Mouse (Mus musculus) 416B (cell line): ENCODE measurements at regions not wholly inside any gene's neighbourhood (a gene's known extent, or its start where the extent isn't known, plus 50 kb on each side); places are given as distances from the start of the nearest gene placed in this dataset.

Experiments
- DNase-seq: peaks from one replicate; pipeline ENCODE4 v3.0.0; 2011; ENCODE audit warnings: low read depth

DNA sequence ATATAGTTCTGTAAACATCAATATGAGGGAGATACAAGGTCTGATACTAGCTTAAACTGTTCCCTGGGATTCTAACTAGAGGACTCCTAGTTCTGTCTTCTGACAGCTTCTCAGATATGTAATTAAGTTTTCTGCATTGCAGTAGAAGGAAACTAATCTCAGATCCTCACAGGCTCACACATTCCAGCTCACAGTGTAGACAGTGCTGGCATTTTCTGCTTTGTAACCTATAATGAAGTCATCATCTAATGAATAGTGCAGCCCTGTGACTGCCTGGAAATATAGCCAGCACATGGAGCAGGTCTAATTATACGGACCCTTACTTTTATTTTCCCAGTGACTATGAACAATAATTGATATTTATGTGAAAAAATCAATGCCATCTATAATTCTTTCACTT lies 331.2 kb upstream of the Celf2 start:
- DNase-seq: no peak

DNA sequence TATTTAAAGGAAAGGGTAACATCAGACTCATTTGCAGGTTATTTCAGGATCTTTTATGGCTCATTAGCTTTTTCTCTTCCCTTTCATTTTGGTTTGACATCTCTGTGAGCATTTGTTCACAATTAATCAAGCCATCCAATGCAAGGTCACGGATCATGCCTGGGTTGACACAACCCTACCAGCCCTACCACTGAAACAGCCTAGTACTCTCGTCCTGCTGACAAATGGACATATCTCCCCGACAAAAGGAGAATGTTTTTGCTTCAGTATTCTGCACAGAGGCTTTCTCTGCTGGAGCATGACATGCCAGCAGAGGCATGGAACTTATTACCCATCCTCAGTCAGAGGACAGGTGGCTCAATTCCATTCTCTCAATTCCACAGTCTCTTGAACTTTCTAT lies 328.5 kb upstream of the Celf2 start:
- no peak for DNase-seq

GRCm38 (mm10) chr2:7831239-7831638 lies 321.9 kb upstream of the Celf2 start:
- DNase-seq: no peak

DNA sequence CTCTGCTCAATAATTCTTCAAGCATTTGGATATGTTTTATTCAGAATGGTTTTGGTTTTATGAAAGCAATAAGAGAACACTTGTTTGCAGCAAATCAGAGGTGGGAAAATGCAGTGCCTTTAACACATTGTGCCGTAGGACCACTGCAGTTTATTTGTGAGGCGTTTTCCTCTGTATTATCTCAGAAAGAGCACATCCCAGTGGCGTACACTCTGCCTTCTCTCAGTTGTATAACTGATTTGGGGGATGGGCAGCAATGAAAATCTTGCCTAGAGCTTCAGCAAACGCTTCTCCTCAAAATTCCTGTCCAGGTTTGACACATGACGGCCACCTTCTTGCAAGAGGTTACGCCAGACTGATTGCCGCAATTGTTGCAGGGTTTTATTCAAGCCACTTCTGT lies 316.9 kb upstream of the Celf2 start:
- no peak for DNase-seq

- DNase-seq: peak; percentile 8
Measured at GRCm38 (mm10) chr2:7796415-7796814, 287.1 kb upstream of the Celf2 start.

DNA sequence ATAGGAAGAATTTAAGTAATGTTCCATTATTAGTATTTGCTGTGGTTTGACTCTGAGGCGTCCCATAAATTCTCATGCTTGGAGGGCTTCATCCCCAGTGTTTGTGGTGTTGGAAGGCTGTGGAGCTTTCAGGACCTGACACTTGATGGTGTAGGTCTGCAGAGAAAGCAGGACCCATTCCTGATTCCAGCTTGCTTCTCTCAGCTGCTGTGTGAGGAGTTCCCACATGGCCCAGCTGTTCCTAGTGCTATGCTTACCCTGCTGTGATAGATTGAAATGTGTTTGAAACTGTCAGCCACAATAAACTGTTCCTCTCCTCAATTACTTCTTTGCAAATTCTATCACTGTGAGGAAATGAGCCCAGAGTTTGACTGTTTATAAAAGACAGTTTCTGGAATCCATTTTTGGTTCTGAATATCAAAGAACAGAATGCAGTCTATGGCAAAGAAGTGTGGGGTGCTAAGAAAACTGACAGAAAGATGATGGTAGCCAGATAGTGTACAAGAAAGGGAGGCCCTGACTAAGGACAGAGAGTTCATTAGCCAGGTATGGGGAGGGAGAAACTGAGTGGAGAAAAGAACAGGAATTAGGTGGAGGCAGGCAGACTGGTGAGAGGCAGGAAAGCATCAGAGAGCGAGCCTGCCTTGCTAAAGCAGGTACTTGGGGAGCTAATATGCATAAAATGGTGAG lies 283.2 kb upstream of the Celf2 start:
- DNase-seq: no peak

GRCm38 (mm10) chr2:7778610-7779009 lies 269.2 kb upstream of the Celf2 start:
- DNase-seq: no peak

DNA sequence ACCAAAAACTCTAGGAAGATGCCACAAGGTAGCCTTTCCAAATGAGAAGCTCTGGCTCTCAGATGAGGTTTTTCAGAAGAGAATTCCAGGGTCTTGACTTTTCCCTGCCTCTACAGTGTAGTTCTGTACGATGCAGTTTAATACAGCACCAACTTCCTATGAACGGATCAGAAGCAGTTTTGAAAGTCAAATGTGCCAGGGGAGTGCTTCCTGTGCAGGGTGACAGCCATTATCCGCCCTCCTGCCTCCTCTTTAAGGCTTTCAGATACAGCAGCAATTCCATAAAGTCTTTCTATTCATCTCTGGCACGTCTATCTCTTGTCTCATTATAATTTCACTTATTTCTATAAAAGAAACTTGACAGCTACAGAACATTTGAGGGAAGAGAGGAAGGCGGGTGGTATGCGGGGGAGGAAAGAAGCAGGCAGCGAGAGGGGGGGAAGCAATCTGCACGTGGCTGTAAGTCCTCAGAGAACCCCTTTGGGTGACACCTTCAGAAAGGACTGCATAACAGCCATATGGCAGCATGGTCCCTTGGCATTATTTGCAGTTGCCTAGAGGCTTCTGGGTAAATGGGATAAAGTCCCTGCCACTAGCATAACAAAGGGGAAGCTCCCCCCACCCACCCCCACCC lies 224.9 kb upstream of the Celf2 start:
- no peak for DNase-seq

DNA sequence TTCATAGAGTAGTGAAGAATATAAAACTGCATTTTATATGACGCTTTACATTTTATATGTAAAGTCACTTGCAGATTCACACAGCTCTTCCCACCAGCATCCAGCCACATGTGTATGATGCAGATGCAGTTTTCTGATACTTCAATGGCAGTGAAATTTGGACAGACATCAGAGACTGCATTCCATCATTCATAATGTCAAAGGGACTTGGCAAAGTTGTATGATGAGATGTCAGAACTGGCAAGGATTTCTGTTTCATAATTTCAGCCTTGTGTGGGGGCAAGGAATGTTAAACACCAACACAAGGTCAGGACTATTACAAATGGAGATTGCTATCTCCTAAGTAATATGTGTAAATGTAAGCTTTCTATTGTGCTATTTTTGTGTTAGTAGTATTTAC lies 221.6 kb upstream of the Celf2 start:
- DNase-seq: no peak

DNA sequence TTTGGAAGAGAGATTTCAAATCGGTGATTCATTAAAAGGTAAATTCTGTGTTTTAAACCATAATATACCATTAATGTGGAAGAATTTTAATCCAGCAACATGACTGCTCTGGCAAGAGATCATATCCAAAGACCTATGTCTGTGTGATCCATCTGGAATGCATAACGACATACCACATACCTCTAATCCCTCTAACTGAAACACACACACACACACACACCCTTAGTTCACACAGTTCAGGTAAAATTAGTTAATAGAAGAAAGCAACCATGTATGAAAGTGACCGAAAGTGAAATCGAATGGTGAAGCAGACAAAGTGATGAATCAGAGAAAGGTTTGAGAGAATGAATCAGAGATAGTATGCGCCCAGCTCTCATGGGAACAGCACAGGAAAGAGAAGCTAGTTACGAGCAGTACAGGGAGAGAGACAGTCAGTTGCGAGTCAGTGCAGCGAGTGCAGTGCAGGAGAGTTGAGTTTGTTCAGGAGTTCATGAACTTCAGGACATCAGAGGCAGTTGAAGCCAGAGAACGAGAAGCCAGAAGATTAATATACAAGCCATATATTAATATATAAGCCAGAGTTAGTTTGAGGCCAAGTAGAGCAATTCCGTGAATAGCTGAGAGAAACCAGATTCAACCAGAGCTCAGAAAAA lies 213.0 kb upstream of the Celf2 start:
- no peak for DNase-seq

DNA sequence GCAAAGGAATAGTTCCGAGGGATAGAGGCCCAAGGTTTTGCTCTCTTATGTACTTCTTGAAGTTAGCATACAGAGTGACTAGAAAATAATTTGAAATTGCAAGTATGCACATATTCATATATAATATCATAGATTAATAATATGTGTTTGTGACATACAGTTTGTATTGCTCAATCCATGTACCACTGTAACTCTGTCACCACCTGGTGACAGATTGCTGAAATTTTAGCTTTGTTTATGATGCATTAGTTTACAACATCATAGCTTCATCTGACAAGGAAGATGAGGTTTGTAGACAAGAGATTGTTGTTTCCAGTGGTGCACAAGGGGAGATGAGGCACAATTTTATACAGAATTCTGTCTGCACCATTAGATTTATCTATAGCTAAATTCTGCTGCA lies 201.7 kb upstream of the Celf2 start:
- DNase-seq: peak; percentile 22

- no peak for DNase-seq
Measured at GRCm38 (mm10) chr2:7710476-7710875, 201.1 kb upstream of the Celf2 start.

GRCm38 (mm10) chr2:7683355-7683754 lies 174.0 kb upstream of the Celf2 start:
- no peak for DNase-seq

DNA sequence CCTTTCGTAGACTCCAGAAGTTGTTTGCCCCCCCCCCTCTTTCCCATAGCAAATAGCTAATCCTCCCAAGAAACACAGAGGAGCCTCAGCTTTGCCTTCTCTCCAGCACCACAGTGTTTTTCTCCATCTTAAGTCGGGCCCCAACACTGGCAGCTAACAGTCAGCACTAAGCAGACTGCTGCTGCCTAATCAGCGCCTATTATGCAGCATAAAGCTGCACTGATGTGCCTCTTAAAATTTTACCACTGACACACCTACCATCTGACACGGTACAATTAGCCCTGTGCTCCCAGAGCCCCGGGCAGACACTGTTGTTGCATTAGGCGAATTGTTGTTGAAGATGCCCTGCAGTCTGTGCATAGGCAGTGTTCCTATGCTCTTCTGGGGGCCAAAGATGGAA lies 131.5 kb upstream of the Celf2 start:
- no peak for DNase-seq

GRCm38 (mm10) chr2:7622716-7623285 lies 113.4 kb upstream of the Celf2 start:
- DNase-seq: no peak

DNA sequence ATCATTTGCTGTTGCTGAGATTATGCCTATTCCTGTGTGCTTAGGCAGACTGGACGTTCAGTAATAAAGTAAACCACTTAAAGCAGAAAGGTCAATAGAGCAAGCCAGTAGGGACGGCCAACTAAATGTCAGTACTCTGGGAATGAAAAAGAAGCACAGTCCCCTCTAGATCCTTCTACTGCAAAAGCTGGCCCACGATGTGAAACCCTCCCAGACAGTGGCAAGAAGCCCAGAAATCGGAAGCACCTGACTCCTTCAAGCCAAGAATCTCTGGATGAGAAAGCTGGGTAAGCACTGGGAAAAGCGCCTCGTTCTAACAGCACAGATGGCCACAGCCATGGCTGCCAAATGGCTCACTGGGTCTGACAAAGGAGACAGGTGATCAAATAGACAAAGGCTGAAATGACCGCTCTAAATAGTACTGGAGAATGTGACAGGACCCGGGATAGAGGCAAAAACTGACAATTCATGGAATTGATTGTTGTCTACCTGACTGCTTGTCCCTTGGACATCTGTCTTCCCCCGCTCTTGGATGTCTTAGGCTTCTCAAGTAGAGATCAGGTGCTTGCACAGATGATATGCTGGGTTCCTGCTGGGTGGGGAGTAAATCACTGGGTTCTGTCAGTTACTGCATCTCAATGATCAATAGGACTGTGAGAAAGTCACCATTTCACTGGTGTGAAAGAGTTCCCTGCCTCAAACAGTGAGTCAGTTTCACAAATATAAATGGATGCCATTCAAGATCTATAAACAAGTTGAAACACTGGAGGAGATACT lies 110.7 kb upstream of the Celf2 start:
- no peak for DNase-seq

- DNase-seq: no peak
Measured at GRCm38 (mm10) chr2:7578196-7578595, 68.8 kb upstream of the Celf2 start.
